Mouse (Mus musculus): ENCODE results near the gene 2410015M20Rik. TPM values are rescaled to one million over a fixed set of nuclear protein-coding genes. Genes with fewer than 3 reads are reported as not detected.
"Not testable (repeated sequence)": the region's sequence is repeated elsewhere in the genome, so short reads cannot be mapped to it uniquely, and the experiment has no call there.

The 2410015M20Rik gene
- 125 and 143 TPM in 2 replicates for polyA plus RNA-seq (2015; fragmentation: Nextera tagmentation; extraction: Ambion mirVana)

DNA sequence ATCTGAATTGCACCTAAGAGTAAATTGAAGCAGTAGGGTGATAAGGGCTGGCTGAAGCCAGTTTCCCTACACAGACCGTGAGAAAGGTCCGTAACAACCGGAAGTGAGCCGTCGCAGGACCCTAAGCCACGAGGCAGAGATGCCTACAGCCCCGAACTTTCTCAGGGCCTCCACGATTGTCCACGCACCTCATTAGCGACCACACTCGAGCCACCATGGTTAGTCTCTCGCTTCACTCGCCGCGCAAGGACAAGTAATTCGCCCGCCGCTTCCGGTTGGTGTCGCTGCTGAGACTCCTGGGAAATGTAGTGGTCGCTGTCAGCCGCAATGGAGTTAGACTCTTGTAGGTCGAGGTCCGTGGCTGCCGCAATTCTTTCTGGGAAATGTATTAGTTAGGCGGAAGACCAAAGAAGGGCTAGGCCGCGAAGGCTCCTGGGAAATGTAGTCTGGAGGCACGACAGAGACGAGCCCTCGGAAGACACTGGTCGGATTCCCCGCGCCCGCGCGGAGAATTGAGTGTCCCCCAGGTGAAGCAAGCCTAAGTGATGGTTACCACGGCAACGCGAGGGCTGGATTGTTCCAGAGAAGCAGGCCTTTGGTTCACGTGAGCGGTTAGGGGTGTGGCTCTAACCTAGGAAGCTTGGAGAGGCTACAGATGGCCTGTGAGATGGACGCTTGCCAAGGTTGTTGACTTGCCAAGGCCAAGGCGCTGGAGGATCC, at the start of gene 2410015M20Rik:
Gene 2410015M20Rik, minus strand, starts transcription at position 320 of the 720 bp plus-strand sequence.
- H3K4me1 ChIP-seq (replicated peaks): peaks cover 61% of the 10 kb centered on the region

DNA sequence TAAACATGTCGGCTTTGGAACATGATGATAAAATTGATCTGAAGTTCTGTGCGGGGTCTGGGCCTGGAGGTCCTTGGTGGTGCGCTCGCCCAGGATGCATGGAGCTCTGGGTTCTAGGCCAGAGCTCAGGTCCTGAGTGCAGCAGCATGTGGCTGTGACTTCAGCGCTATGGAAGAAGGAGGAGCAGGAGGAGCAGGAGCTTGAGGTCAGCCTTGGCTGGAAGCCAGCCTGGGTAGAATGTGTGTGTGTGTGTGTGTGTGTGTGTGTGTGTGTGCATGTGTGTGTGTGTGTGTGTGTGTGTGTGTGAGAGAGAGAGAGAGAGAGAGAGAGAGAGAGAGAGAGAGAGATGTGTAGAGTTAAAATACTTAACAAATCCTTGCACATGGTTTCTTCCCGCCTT, 46.6 kb upstream of the 2410015M20Rik start:
- no peaks in the 10 kb centered on the region for H3K9me3 ChIP-seq (replicated peaks)
- H3K9ac ChIP-seq: no peak overlapping the region
- 65% methylated on average over 6 of the region's 6 CpGs for WGBS (ENCODE audit: insufficient replicate concordance)
- no peak for ATAC-seq (ENCODE audit: insufficient read depth)
- no peak overlapping the region for H3K4me3 ChIP-seq (replicated peaks)
- peaks cover 8% of the 10 kb centered on the region; the same call in 1 of the 2 replicates for H3K27me3 ChIP-seq
- H3K4me1 ChIP-seq (replicated peaks): peaks cover 11% of the 10 kb centered on the region; the same call in 1 of the 2 replicates
- no peak overlapping the region for H3K4me2 ChIP-seq
- H3K36me3 ChIP-seq (replicated peaks): no peaks in the 10 kb centered on the region
- no peak overlapping the region for H3K27ac ChIP-seq (replicated peaks)

More for the DNA sequence above, at the start of gene 2410015M20Rik:
- Histone ChIP-seq H3K27me3 (no peaks in the 10 kb centered on the region), H3K36me3 (replicated peaks) (peaks cover 38% of the 10 kb centered on the region), H3K27ac (replicated peaks) (peak within 1 kb of the TSS; percentile 85), H3K9me3 (replicated peaks) (no peaks in the 10 kb centered on the region), H3K4me3 (replicated peaks) (peak within 1 kb of the TSS; percentile 66), H3K9ac (peak within 1 kb of the TSS; percentile 69), H3K4me2 (peak within 1 kb of the TSS; percentile 74)
- peak; percentile 82 for ATAC-seq (ENCODE audit: insufficient read depth)
- under 1% methylated on average over 44 of the region's 44 CpGs for WGBS (ENCODE audit: insufficient replicate concordance)

DNA sequence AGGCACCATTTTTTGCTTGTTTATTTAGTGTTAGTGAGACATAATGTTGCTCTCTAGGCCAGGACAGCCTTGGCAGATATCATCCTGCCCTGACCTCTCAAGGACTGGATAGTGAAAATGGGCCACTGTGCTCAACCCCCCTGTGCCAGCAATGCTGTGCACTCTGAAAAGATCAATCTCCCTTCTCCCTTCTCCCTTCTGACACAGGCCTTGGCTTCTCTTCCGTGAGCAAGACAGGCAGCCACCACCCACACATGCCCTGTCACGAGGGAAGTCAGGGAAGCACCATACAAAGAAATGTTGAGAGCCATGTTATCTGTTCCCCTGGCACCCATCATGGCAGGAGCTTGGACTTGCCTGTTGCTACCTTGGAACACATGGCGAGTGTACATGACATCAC, 45.7 kb upstream of the 2410015M20Rik start:
- Histone ChIP-seq H3K9me3 (replicated peaks) (no peaks in the 10 kb centered on the region), H3K4me2 (no peak overlapping the region), H3K4me1 (replicated peaks) (peaks cover 11% of the 10 kb centered on the region; the same call in 1 of the 2 replicates), H3K36me3 (replicated peaks) (no peaks in the 10 kb centered on the region), H3K27me3 (peaks cover 3% of the 10 kb centered on the region; the same call in 1 of the 2 replicates), H3K27ac (replicated peaks) (no peak overlapping the region), H3K9ac (no peak overlapping the region), H3K4me3 (replicated peaks) (no peak overlapping the region)
- 53% methylated on average over 3 of the region's 3 CpGs for WGBS (ENCODE audit: insufficient replicate concordance)
- ATAC-seq (ENCODE audit: insufficient read depth): no peak

- 33% methylated on average over 2 of the region's 2 CpGs for WGBS (ENCODE audit: insufficient replicate concordance)
- Histone ChIP-seq H3K36me3 (replicated peaks) (no peaks in the 10 kb centered on the region), H3K4me2 (no peak overlapping the region), H3K27ac (replicated peaks) (no peak overlapping the region), H3K4me1 (replicated peaks) (peaks cover 11% of the 10 kb centered on the region; the same call in 1 of the 2 replicates), H3K4me3 (replicated peaks) (no peak overlapping the region), H3K9me3 (replicated peaks) (no peaks in the 10 kb centered on the region), H3K27me3 (no peaks in the 10 kb centered on the region), H3K9ac (no peak overlapping the region)
- ATAC-seq (ENCODE audit: insufficient read depth): no peak
Measured at GRCm38 (mm10) chr17:56654771-56655170, 45.2 kb upstream of the 2410015M20Rik start.

GRCm38 (mm10) chr17:56651801-56652200, 42.2 kb upstream of the 2410015M20Rik start:
- Histone ChIP-seq H3K27me3 (peaks cover 3% of the 10 kb centered on the region; the same call in 1 of the 2 replicates), H3K36me3 (replicated peaks) (no peaks in the 10 kb centered on the region), H3K4me1 (replicated peaks) (peaks cover 11% of the 10 kb centered on the region; the same call in 1 of the 2 replicates), H3K9ac (no peak overlapping the region), H3K4me3 (replicated peaks) (no peak overlapping the region), H3K4me2 (no peak overlapping the region), H3K27ac (replicated peaks) (no peak overlapping the region), H3K9me3 (replicated peaks) (no peaks in the 10 kb centered on the region)
- ATAC-seq (ENCODE audit: insufficient read depth): peak; percentile 66
- 28% methylated on average over 10 of the region's 10 CpGs for WGBS (ENCODE audit: insufficient replicate concordance)

- peaks cover 3% of the 10 kb centered on the region; the same call in 1 of the 2 replicates for H3K27me3 ChIP-seq
- 47% methylated on average over 10 of the region's 13 CpGs for WGBS (ENCODE audit: insufficient replicate concordance)
- no peak overlapping the region for H3K4me2 ChIP-seq
- peaks cover 3% of the 10 kb centered on the region; the same call in 1 of the 2 replicates for H3K4me1 ChIP-seq (replicated peaks)
- no peaks in the 10 kb centered on the region for H3K36me3 ChIP-seq (replicated peaks)
- H3K9ac ChIP-seq: no peak overlapping the region
- no peak overlapping the region for H3K4me3 ChIP-seq (replicated peaks)
- no peak overlapping the region for H3K27ac ChIP-seq (replicated peaks)
- no peak for ATAC-seq (ENCODE audit: insufficient read depth)
- H3K9me3 ChIP-seq (replicated peaks): no peaks in the 10 kb centered on the region
Measured at GRCm38 (mm10) chr17:56647546-56647945, 38.0 kb upstream of the 2410015M20Rik start.

DNA sequence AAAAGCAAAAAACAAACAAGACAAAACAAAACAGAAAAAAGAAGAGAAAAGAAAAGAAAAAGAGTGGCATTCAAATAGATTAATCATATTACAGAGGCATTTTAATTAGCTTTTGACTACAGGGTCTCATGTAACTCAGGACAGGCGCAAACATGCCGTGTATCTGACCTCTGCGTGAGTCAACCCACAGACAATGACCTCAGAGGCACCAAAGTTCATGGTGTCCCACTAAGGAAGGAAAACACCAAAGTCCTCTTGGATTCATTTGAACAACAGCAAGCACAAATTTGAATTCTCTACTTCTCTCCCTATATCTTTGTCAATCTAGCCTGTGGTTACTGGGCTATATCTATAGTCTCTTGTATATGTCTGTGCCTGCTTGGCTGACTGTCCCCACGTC, 33.7 kb upstream of the 2410015M20Rik start:
- no peaks in the 10 kb centered on the region for H3K4me1 ChIP-seq (replicated peaks)
- H3K27ac ChIP-seq (replicated peaks): no peak overlapping the region
- H3K4me2 ChIP-seq: no peak overlapping the region
- no peaks in the 10 kb centered on the region for H3K36me3 ChIP-seq (replicated peaks)
- H3K9ac ChIP-seq: no peak overlapping the region
- WGBS (ENCODE audit: insufficient replicate concordance): 57% methylated on average over 4 of the region's 4 CpGs
- H3K27me3 ChIP-seq: peaks cover 3% of the 10 kb centered on the region; the same call in 1 of the 2 replicates
- no peak for ATAC-seq (ENCODE audit: insufficient read depth)
- H3K4me3 ChIP-seq (replicated peaks): no peak overlapping the region
- no peaks in the 10 kb centered on the region for H3K9me3 ChIP-seq (replicated peaks)

DNA sequence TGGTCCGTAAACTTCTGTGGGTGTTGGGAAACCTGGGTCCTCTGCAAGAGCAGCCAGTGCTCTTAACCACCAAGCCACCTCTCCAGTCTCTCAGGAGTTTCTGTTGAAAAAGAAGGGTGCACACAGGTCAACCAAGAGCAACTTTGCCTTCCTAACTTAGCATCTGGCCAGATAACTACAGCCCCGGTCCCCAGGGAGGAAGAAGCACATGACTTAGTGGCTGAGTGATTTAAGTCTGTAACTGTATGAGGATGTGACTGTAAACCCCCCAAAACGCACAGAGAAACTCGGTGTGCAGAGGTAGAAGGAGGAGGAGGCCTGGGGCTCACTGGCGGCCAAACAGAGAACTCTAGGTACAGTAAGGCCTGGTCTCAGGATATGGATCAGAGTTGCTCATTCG, 24.5 kb upstream of the 2410015M20Rik start:
- no peak for ATAC-seq (ENCODE audit: insufficient read depth)
- no peak overlapping the region for H3K9ac ChIP-seq
- no peak overlapping the region for H3K4me3 ChIP-seq (replicated peaks)
- H3K4me1 ChIP-seq (replicated peaks): no peaks in the 10 kb centered on the region
- H3K4me2 ChIP-seq: no peak overlapping the region
- 49% methylated on average over 6 of the region's 6 CpGs for WGBS (ENCODE audit: insufficient replicate concordance)
- H3K27me3 ChIP-seq: peaks cover 4% of the 10 kb centered on the region; the same call in 1 of the 2 replicates
- no peaks in the 10 kb centered on the region for H3K9me3 ChIP-seq (replicated peaks)
- no peaks in the 10 kb centered on the region for H3K36me3 ChIP-seq (replicated peaks)
- H3K27ac ChIP-seq (replicated peaks): no peak overlapping the region

- H3K36me3 ChIP-seq (replicated peaks): no peaks in the 10 kb centered on the region
- no peaks in the 10 kb centered on the region for H3K9me3 ChIP-seq (replicated peaks)
- 44% methylated on average over 4 of the region's 4 CpGs for WGBS (ENCODE audit: insufficient replicate concordance)
- H3K4me2 ChIP-seq: no peak overlapping the region
- no peak overlapping the region for H3K27ac ChIP-seq (replicated peaks)
- no peak overlapping the region for H3K4me3 ChIP-seq (replicated peaks)
- H3K9ac ChIP-seq: no peak overlapping the region
- H3K27me3 ChIP-seq: peaks cover 15% of the 10 kb centered on the region
- H3K4me1 ChIP-seq (replicated peaks): peaks cover 13% of the 10 kb centered on the region
- ATAC-seq (ENCODE audit: insufficient read depth): no peak
Measured at GRCm38 (mm10) chr17:56631807-56632206, 22.2 kb upstream of the 2410015M20Rik start.

- H3K9me3 ChIP-seq (replicated peaks); H3K4me3 ChIP-seq (replicated peaks); ATAC-seq (ENCODE audit: insufficient read depth); H3K9ac ChIP-seq; H3K4me2 ChIP-seq; H3K27ac ChIP-seq (replicated peaks); H3K36me3 ChIP-seq (replicated peaks): not testable (repeated sequence)
- peaks cover 28% of the 10 kb centered on the region for H3K4me1 ChIP-seq (replicated peaks)
- whole genome bisulfite sequencing (ENCODE audit: insufficient replicate concordance): 72% methylated on average over 27 of the region's 27 CpGs
- H3K27me3 ChIP-seq: peaks cover 11% of the 10 kb centered on the region
Measured at GRCm38 (mm10) chr17:56629800-56630781, 20.5 kb upstream of the 2410015M20Rik start.
